ENCODE assay signal across 12 mouse cellular contexts in the genomic region with DNA sequence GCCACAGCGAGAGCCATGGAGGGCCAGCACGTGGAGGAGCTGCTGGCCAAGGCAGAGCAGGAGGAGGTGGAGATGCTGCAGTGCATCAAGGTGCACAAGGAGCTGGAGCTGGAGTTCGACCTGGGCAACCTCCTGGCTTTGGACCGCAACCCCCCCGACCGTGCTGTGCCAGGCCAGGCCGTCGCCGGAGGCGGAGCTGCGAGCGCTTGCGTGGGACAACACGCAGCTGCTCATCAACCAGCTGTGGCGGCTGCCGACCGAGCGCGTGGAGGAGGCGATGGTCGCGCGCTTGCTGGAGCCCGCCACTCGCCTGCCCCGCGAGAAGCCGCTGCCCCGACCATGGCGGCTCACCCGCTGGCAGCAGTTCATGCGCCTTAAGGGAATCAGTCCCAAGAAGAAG. TPM values are rescaled to one million over a fixed set of nuclear protein-coding genes. Genes with fewer than 3 reads are reported as not detected.
DNase-seq lines count a peak whose midpoint lies in the region; ATAC-seq and TF ChIP-seq lines count a peak whose summit lies in the region.
"Not testable (repeated sequence)": the region's sequence is repeated elsewhere in the genome, so short reads cannot be mapped to it uniquely, and the experiment has no call there.
"Had no signal": no experiment of that assay in that cellular context is flagged by ENCODE, and none has a peak within 500 bp of the region (broad histone marks: within the 10 kb centered on the region; RNA-seq: fewer than 3 reads in every experiment).

No protein-coding gene starts in this region.

- WGBS in embryonic facial prominence, embryonic 11.5 days, result 31% methylated on average over 31 of the region's 32 CpGs
- WGBS in hindbrain, embryonic 14.5 days, result 35% methylated on average over 32 of the region's 32 CpGs
- 30% methylated on average over 32 of the region's 32 CpGs for WGBS in limb, embryonic 10.5 days
- 33% methylated on average over 32 of the region's 32 CpGs for WGBS in midbrain, embryonic 12.5 days
- 34% methylated on average over 32 of the region's 32 CpGs for WGBS in olfactory bulb, adult 2 months

- TF ChIP-seq POLR2A in olfactory bulb, adult 2 months (IDR thresholded peaks at IDR 0.05; ENCODE audit: insufficient read depth, low read depth, low read length), result not testable (repeated sequence)

- not testable (repeated sequence) for H3K4me1 ChIP-seq in embryonic facial prominence, embryonic 11.5 days (ENCODE audit: control insufficient read depth, insufficient read depth, low read length); hindbrain, embryonic 14.5 days (replicated peaks; ENCODE audit: control insufficient read depth, insufficient read depth, low read length); limb, embryonic 10.5 days; midbrain, embryonic 12.5 days; olfactory bulb, adult 2 months (ENCODE audit: control insufficient read depth, insufficient read depth, low read length)

- H3K4me3 ChIP-seq in embryonic facial prominence, embryonic 11.5 days (ENCODE audit: low read depth, low read length), result not testable (repeated sequence)
- peak overlapping the region; percentile 14; the same call in 1 of the 2 replicates for H3K4me3 ChIP-seq in hindbrain, embryonic 14.5 days (replicated peaks; ENCODE audit: low read length)
- H3K4me3 ChIP-seq in limb, embryonic 10.5 days, result peak overlapping the region; percentile 31
- 0 out of 2 replicates have a peak overlapping the region, but pooled peaks have one; percentile 15 for H3K4me3 ChIP-seq in midbrain, embryonic 12.5 days
- peak overlapping the region; percentile 32 for H3K4me3 ChIP-seq in olfactory bulb, adult 2 months (ENCODE audit: insufficient read depth, low read depth, low read length)

- H3K27me3 ChIP-seq in embryonic facial prominence, embryonic 11.5 days (ENCODE audit: control insufficient read depth, insufficient read depth, low read length); hindbrain, embryonic 14.5 days (ENCODE audit: control insufficient read depth, insufficient read depth, low read length); midbrain, embryonic 12.5 days: not testable (repeated sequence)
- peaks cover 12% of the 10 kb centered on the region for H3K27me3 ChIP-seq in limb, embryonic 10.5 days (ENCODE audit: low read depth, poor library complexity, severe bottlenecking)

- H3K9ac ChIP-seq in embryonic facial prominence, embryonic 11.5 days (replicated peaks; ENCODE audit: low read length); hindbrain, embryonic 14.5 days; midbrain, embryonic 12.5 days (replicated peaks): not testable (repeated sequence)

- H3K9me3 ChIP-seq in embryonic facial prominence, embryonic 11.5 days (replicated peaks; ENCODE audit: control insufficient read depth, low read length); hindbrain, embryonic 14.5 days (ENCODE audit: control insufficient read depth, low read length); limb, embryonic 10.5 days (replicated peaks); midbrain, embryonic 12.5 days: not testable (repeated sequence)

- peak overlapping the region; percentile 30 for H3K4me2 ChIP-seq in embryonic facial prominence, embryonic 11.5 days (ENCODE audit: low read depth, low read length)
- H3K4me2 ChIP-seq in hindbrain, embryonic 14.5 days (replicated peaks), result peak overlapping the region; percentile 35
- peak overlapping the region; percentile 43 for H3K4me2 ChIP-seq in midbrain, embryonic 12.5 days (replicated peaks)

- DNase-seq in adrenal gland, postnatal 10 days, result peak; percentile 10
- peak; percentile 5 for DNase-seq in embryonic facial prominence, embryonic 11.5 days (ENCODE audit: low spot score)
- peak; percentile 20 for DNase-seq in hindbrain, embryonic 14.5 days (ENCODE audit: low spot score)
- DNase-seq in limb, embryonic 10.5 days (ENCODE audit: low spot score), result peak; percentile 43

- not testable (repeated sequence) for H3K27ac ChIP-seq in embryonic facial prominence, embryonic 11.5 days (replicated peaks; ENCODE audit: low read depth, low read length); hindbrain, embryonic 14.5 days; limb, embryonic 10.5 days; midbrain, embryonic 12.5 days (replicated peaks); olfactory bulb, adult 2 months (ENCODE audit: insufficient read depth, low read depth, low read length)

- ATAC-seq in embryonic facial prominence, embryonic 11.5 days (replicated peaks; ENCODE audit: insufficient number of reproducible peaks, low FRiP score, low TSS enrichment, low read depth), result 0 out of 2 replicates have a peak, but pooled peaks have one; percentile 39
- peak; percentile 38 for ATAC-seq in frontal cortex, adult (ENCODE audit: low TSS enrichment)
- ATAC-seq in hindbrain, embryonic 14.5 days (ENCODE audit: low FRiP score), result peak; percentile 72; the same call in 1 of the 2 replicates
- ATAC-seq in midbrain, embryonic 12.5 days (ENCODE audit: low FRiP score, low read depth), result not testable (repeated sequence)

- not testable (repeated sequence) for H3K36me3 ChIP-seq in embryonic facial prominence, embryonic 11.5 days (replicated peaks; ENCODE audit: control insufficient read depth, insufficient read depth, low read depth, low read length); hindbrain, embryonic 14.5 days (replicated peaks; ENCODE audit: control insufficient read depth, insufficient read depth); limb, embryonic 10.5 days; midbrain, embryonic 12.5 days

- not testable (repeated sequence) for TF ChIP-seq CTCF in olfactory bulb, adult 2 months (IDR thresholded peaks at IDR 0.05; ENCODE audit: insufficient read depth, low read depth, low read length)

RNA-seq across cellular contexts. Expression of gene Gm21671, which starts 2.4 kb away (rescaled TPM):
- total RNA-seq in adrenal gland, postnatal 10 days (2021), result not detected
- polyA plus RNA-seq in embryonic facial prominence, embryonic 11.5 days (2014; fragmentation: Nextera tagmentation; extraction: Ambion mirVana), result not detected in 2 replicates
- 0.10 and 0.32 TPM in 2 replicates for polyA plus RNA-seq in hindbrain, embryonic 14.5 days (2014; fragmentation: Nextera tagmentation; extraction: Ambion mirVana)
- not detected in 2 replicates for polyA plus RNA-seq in limb, embryonic 10.5 days (2016; fragmentation: Nextera tagmentation; extraction: Ambion mirVana)
- 0.12 TPM in 1 of 2 replicates, not detected in the other for polyA plus RNA-seq in midbrain, embryonic 12.5 days (2016; fragmentation: Nextera tagmentation; extraction: Ambion mirVana)
- polyA plus RNA-seq in olfactory bulb, adult 2 months (2012; ENCODE audit: insufficient read depth, insufficient read length, low replicate concordance, missing spikeins), result not detected in 2 replicates
- total RNA-seq: gastrocnemius, adult 2 months; heart, postnatal 14 days; left cerebral cortex, adult 18-20 months had no signal
- polyA plus RNA-seq: CD4-positive, CD25-positive, alpha-beta regulatory T cell, adult 4 months; liver, embryonic 16.5 days had no signal

RNA-seq across cellular contexts. Expression of gene Gm21663, which starts 14.4 kb away (rescaled TPM):
- total RNA-seq in adrenal gland, postnatal 10 days (2021), result under 1 TPM in 1 of 2 experiments, not detected in 1; 0.12 TPM
- not detected in 2 replicates for polyA plus RNA-seq in embryonic facial prominence, embryonic 11.5 days (2014; fragmentation: Nextera tagmentation; extraction: Ambion mirVana)
- 0.18 TPM in 1 of 2 replicates, not detected in the other for polyA plus RNA-seq in hindbrain, embryonic 14.5 days (2014; fragmentation: Nextera tagmentation; extraction: Ambion mirVana)
- not detected in 2 replicates for polyA plus RNA-seq in limb, embryonic 10.5 days (2016; fragmentation: Nextera tagmentation; extraction: Ambion mirVana)
- polyA plus RNA-seq in midbrain, embryonic 12.5 days (2016; fragmentation: Nextera tagmentation; extraction: Ambion mirVana), result not detected in 2 replicates
- not detected in 2 replicates for polyA plus RNA-seq in olfactory bulb, adult 2 months (2012; ENCODE audit: insufficient read depth, insufficient read length, low replicate concordance, missing spikeins)
- total RNA-seq: gastrocnemius, adult 2 months; heart, postnatal 14 days; left cerebral cortex, adult 18-20 months had no signal
- polyA plus RNA-seq: CD4-positive, CD25-positive, alpha-beta regulatory T cell, adult 4 months; liver, embryonic 16.5 days had no signal

RNA-seq across cellular contexts. Expression of gene Gm21680, which starts 15.9 kb away (rescaled TPM):
- total RNA-seq in adrenal gland, postnatal 10 days (2021), result not detected
- not detected in 2 replicates for polyA plus RNA-seq in embryonic facial prominence, embryonic 11.5 days (2014; fragmentation: Nextera tagmentation; extraction: Ambion mirVana)
- 0.22 and 0.31 TPM in 2 replicates for polyA plus RNA-seq in hindbrain, embryonic 14.5 days (2014; fragmentation: Nextera tagmentation; extraction: Ambion mirVana)
- not detected in 2 replicates for polyA plus RNA-seq in limb, embryonic 10.5 days (2016; fragmentation: Nextera tagmentation; extraction: Ambion mirVana)
- not detected in 2 replicates for polyA plus RNA-seq in midbrain, embryonic 12.5 days (2016; fragmentation: Nextera tagmentation; extraction: Ambion mirVana)
- polyA plus RNA-seq in olfactory bulb, adult 2 months (2012; ENCODE audit: insufficient read depth, insufficient read length, low replicate concordance, missing spikeins), result not detected in 2 replicates
- total RNA-seq: gastrocnemius, adult 2 months; heart, postnatal 14 days; left cerebral cortex, adult 18-20 months had no signal
- polyA plus RNA-seq: CD4-positive, CD25-positive, alpha-beta regulatory T cell, adult 4 months; liver, embryonic 16.5 days had no signal

RNA-seq across cellular contexts. Expression of gene Gm21698, which starts 31.8 kb away (rescaled TPM):
- not detected for total RNA-seq in adrenal gland, postnatal 10 days (2021)
- polyA plus RNA-seq in embryonic facial prominence, embryonic 11.5 days (2014; fragmentation: Nextera tagmentation; extraction: Ambion mirVana), result not detected in 2 replicates
- polyA plus RNA-seq in hindbrain, embryonic 14.5 days (2014; fragmentation: Nextera tagmentation; extraction: Ambion mirVana), result 0.41 TPM in 1 of 2 replicates, not detected in the other
- polyA plus RNA-seq in limb, embryonic 10.5 days (2016; fragmentation: Nextera tagmentation; extraction: Ambion mirVana), result not detected in 2 replicates
- not detected in 2 replicates for polyA plus RNA-seq in midbrain, embryonic 12.5 days (2016; fragmentation: Nextera tagmentation; extraction: Ambion mirVana)
- polyA plus RNA-seq in olfactory bulb, adult 2 months (2012; ENCODE audit: insufficient read depth, insufficient read length, low replicate concordance, missing spikeins), result not detected in 2 replicates
- total RNA-seq: gastrocnemius, adult 2 months; heart, postnatal 14 days; left cerebral cortex, adult 18-20 months had no signal
- polyA plus RNA-seq: CD4-positive, CD25-positive, alpha-beta regulatory T cell, adult 4 months; liver, embryonic 16.5 days had no signal

RNA-seq across cellular contexts. Expression of gene Gm1979, which starts 48.0 kb away (rescaled TPM):
- not detected for total RNA-seq in adrenal gland, postnatal 10 days (2021)
- not detected in 2 replicates for polyA plus RNA-seq in embryonic facial prominence, embryonic 11.5 days (2014; fragmentation: Nextera tagmentation; extraction: Ambion mirVana)
- polyA plus RNA-seq in hindbrain, embryonic 14.5 days (2014; fragmentation: Nextera tagmentation; extraction: Ambion mirVana), result 0.29 and 0.37 TPM in 2 replicates
- not detected in 2 replicates for polyA plus RNA-seq in limb, embryonic 10.5 days (2016; fragmentation: Nextera tagmentation; extraction: Ambion mirVana)
- 0.10 TPM in 1 of 2 replicates, not detected in the other for polyA plus RNA-seq in midbrain, embryonic 12.5 days (2016; fragmentation: Nextera tagmentation; extraction: Ambion mirVana)
- polyA plus RNA-seq in olfactory bulb, adult 2 months (2012; ENCODE audit: insufficient read depth, insufficient read length, low replicate concordance, missing spikeins), result not detected in 2 replicates
- total RNA-seq: gastrocnemius, adult 2 months; heart, postnatal 14 days; left cerebral cortex, adult 18-20 months had no signal
- polyA plus RNA-seq: CD4-positive, CD25-positive, alpha-beta regulatory T cell, adult 4 months; liver, embryonic 16.5 days had no signal
